Mouse (Mus musculus) limb, embryonic 12.5 days (tissue): Measurements from ENCODE around the gene Ppl. TPM values are rescaled to one million over a fixed set of nuclear protein-coding genes. Genes with fewer than 3 reads are reported as not detected.

ENCODE experiments used
- ATAC-seq: fragments of 200-750 bp; cut with Nextera tagmentation; 2 replicates; pipeline ENCODE4 v1.8.0; 2017; ENCODE audit warnings: low read depth, moderate TSS enrichment; ENCODE audit not compliant: insufficient number of reproducible peaks, insufficient read depth, low FRiP score, low TSS enrichment
- H3K27ac ChIP-seq: fragments of 300-500 bp; sonication (generic); 2 replicates; pipeline ENCODE4 v1.5.1; 2016; ENCODE audit warnings: mild to moderate bottlenecking, moderate library complexity
- H3K27me3 ChIP-seq: fragments of 300-500 bp; sonication (generic); 2 replicates; pipeline ENCODE4 v1.6.1; 2016; ENCODE audit warnings: mild to moderate bottlenecking, moderate library complexity
- H3K36me3 ChIP-seq: fragments of 300-500 bp; sonication (generic); 2 replicates; pipeline ENCODE4 v1.6.1; 2016; ENCODE audit warnings: mild to moderate bottlenecking, moderate library complexity
- H3K4me1 ChIP-seq: fragments of 300-500 bp; sonication (generic); replicated peaks from 2 replicates; pipeline ENCODE4 v1.6.1; 2016
- H3K4me2 ChIP-seq: fragments of 300-500 bp; sonication (generic); 2 replicates; pipeline ENCODE4 v1.6.1; 2016; ENCODE audit warnings: mild to moderate bottlenecking, moderate library complexity
- H3K4me3 ChIP-seq: fragments of 300-500 bp; sonication (generic); replicated peaks from 2 replicates; pipeline ENCODE4 v1.5.1; 2016; ENCODE audit warnings: mild to moderate bottlenecking
- H3K9ac ChIP-seq: fragments of 300-500 bp; sonication (generic); replicated peaks from 2 replicates; pipeline ENCODE4 v1.6.1; 2016; ENCODE audit warnings: mild to moderate bottlenecking, moderate library complexity
- H3K9me3 ChIP-seq: fragments of 300-500 bp; sonication (generic); 2 replicates; pipeline ENCODE4 v1.6.1; 2016; ENCODE audit warnings: mild to moderate bottlenecking, moderate library complexity
- WGBS: fragments of 180-500 bp; shearing (Covaris S2); methylation state at CpG from one replicate; pipeline ENCODE4 v1.1.7; 2016; 5-methylcytosine and 5-hydroxymethylcytosine counted together
- polyA plus RNA-seq: library from polyadenylated mRNA; unstranded; fragments of >200 nt; fragmentation: Nextera tagmentation; extraction: Ambion mirVana; gene quantifications from 2 replicates; pipeline ENCODE4 v1.2.1, GENCODE M21; 2016

The Ppl gene
- polyA plus RNA-seq, 1 experiment from 2014 or later, result 3.3 TPM

GRCm38 (mm10) chr16:5147037-5147385 is 14.8 kb upstream of the Ppl start, which contains the start of gene Sec14l5:
Gene Sec14l5 (plus strand): TSS chr16:5147109.
- H3K9me3 ChIP-seq, result no peaks in the 10 kb centered on the region
- peak within 1 kb of the TSS; percentile 35 for H3K4me3 ChIP-seq
- 0 out of 2 replicates have a peak, but pooled peaks have one; percentile 0 for ATAC-seq
- no peaks in the 10 kb centered on the region for H3K36me3 ChIP-seq
- H3K4me2 ChIP-seq, result peak within 1 kb of the TSS; percentile 64
- peaks cover 10% of the 10 kb centered on the region; the same call in 1 of the 2 replicates for H3K4me1 ChIP-seq
- peaks cover 33% of the 10 kb centered on the region for H3K27me3 ChIP-seq
- H3K27ac ChIP-seq, result no peak within 1 kb of the TSS
- 0 out of 2 replicates have a peak within 1 kb of the TSS, but pooled peaks have one; percentile 12 for H3K9ac ChIP-seq
- 26% methylated on average over 13 of the region's 13 CpGs for WGBS

- peaks cover 33% of the 10 kb centered on the region for H3K27me3 ChIP-seq
- H3K4me3 ChIP-seq, result peak overlapping the region; percentile 35
- H3K27ac ChIP-seq, result no peak overlapping the region
- peak overlapping the region; percentile 64 for H3K4me2 ChIP-seq
- 0 out of 2 replicates have a peak overlapping the region, but pooled peaks have one; percentile 12 for H3K9ac ChIP-seq
- H3K36me3 ChIP-seq, result no peaks in the 10 kb centered on the region
- no peaks in the 10 kb centered on the region for H3K9me3 ChIP-seq
- peak; percentile 94 for ATAC-seq
- 1% methylated on average over 26 of the region's 26 CpGs for WGBS
- H3K4me1 ChIP-seq, result peaks cover 10% of the 10 kb centered on the region; the same call in 1 of the 2 replicates
Observed at GRCm38 (mm10) chr16:5146367-5147036, 14.3 kb upstream of the Ppl start.

- Histone ChIP-seq H3K9me3 (no peaks in the 10 kb centered on the region), H3K27me3 (peaks cover 33% of the 10 kb centered on the region), H3K4me2 (peak overlapping the region; percentile 64), H3K36me3 (no peaks in the 10 kb centered on the region), H3K27ac (no peak overlapping the region), H3K4me3 (no peak overlapping the region), H3K4me1 (peaks cover 10% of the 10 kb centered on the region; the same call in 1 of the 2 replicates), H3K9ac (no peak overlapping the region)
- WGBS, result 0% methylated on average over 7 of the region's 7 CpGs
- ATAC-seq, result no peak
Observed at GRCm38 (mm10) chr16:5145570-5145969, 13.3 kb upstream of the Ppl start.

- Histone ChIP-seq H3K36me3 (no peaks in the 10 kb centered on the region), H3K27ac (no peak overlapping the region), H3K9ac (no peak overlapping the region), H3K27me3 (peaks cover 12% of the 10 kb centered on the region), H3K4me2 (no peak overlapping the region), H3K9me3 (no peaks in the 10 kb centered on the region), H3K4me3 (no peak overlapping the region), H3K4me1 (no peaks in the 10 kb centered on the region; the same call in 1 of the 2 replicates)
- 25% methylated on average over 4 of the region's 4 CpGs for WGBS
- ATAC-seq, result no peak; the same call in 1 of the 2 replicates
Observed at GRCm38 (mm10) chr16:5139741-5140140, 7.5 kb upstream of the Ppl start.

- Histone ChIP-seq H3K36me3 (no peaks in the 10 kb centered on the region), H3K4me3 (no peak overlapping the region), H3K27ac (no peak overlapping the region), H3K4me1 (peaks cover 4% of the 10 kb centered on the region; the same call in 1 of the 2 replicates), H3K9ac (no peak overlapping the region), H3K27me3 (peaks cover 39% of the 10 kb centered on the region), H3K9me3 (no peaks in the 10 kb centered on the region), H3K4me2 (no peak overlapping the region)
- WGBS, result 59% methylated on average over 12 of the region's 12 CpGs
- no peak for ATAC-seq
Observed at GRCm38 (mm10) chr16:5137006-5137540, 4.9 kb upstream of the Ppl start.

GRCm38 (mm10) chr16:5136505-5136904 is 4.3 kb upstream of the Ppl start:
- Histone ChIP-seq H3K27ac (no peak overlapping the region), H3K4me1 (peaks cover 9% of the 10 kb centered on the region; the same call in 1 of the 2 replicates), H3K4me3 (no peak overlapping the region), H3K9me3 (no peaks in the 10 kb centered on the region), H3K9ac (no peak overlapping the region), H3K27me3 (peaks cover 45% of the 10 kb centered on the region), H3K4me2 (no peak overlapping the region), H3K36me3 (no peaks in the 10 kb centered on the region)
- no peak for ATAC-seq
- 5% methylated on average over 4 of the region's 4 CpGs for WGBS

GRCm38 (mm10) chr16:5135551-5136261 is 3.5 kb upstream of the Ppl start:
- H3K27ac ChIP-seq, result no peak overlapping the region
- no peaks in the 10 kb centered on the region for H3K36me3 ChIP-seq
- no peaks in the 10 kb centered on the region for H3K9me3 ChIP-seq
- peaks cover 10% of the 10 kb centered on the region; the same call in 1 of the 2 replicates for H3K4me1 ChIP-seq
- H3K4me3 ChIP-seq, result no peak overlapping the region
- peaks cover 53% of the 10 kb centered on the region for H3K27me3 ChIP-seq
- no peak for ATAC-seq
- H3K9ac ChIP-seq, result no peak overlapping the region
- no peak overlapping the region for H3K4me2 ChIP-seq
- 76% methylated on average over 8 of the region's 8 CpGs for WGBS

- H3K9me3 ChIP-seq, result no peaks in the 10 kb centered on the region
- peaks cover 10% of the 10 kb centered on the region; the same call in 1 of the 2 replicates for H3K4me1 ChIP-seq
- no peak overlapping the region for H3K4me2 ChIP-seq
- no peak overlapping the region for H3K27ac ChIP-seq
- no peak overlapping the region for H3K9ac ChIP-seq
- no peak for ATAC-seq
- no peaks in the 10 kb centered on the region for H3K36me3 ChIP-seq
- H3K27me3 ChIP-seq, result peaks cover 62% of the 10 kb centered on the region
- WGBS, result 80% methylated on average over 14 of the region's 14 CpGs
- H3K4me3 ChIP-seq, result no peak overlapping the region
Observed at GRCm38 (mm10) chr16:5134623-5135330, 2.6 kb upstream of the Ppl start.

- Histone ChIP-seq H3K27me3 (peaks cover 90% of the 10 kb centered on the region), H3K27ac (no peak overlapping the region), H3K9me3 (no peaks in the 10 kb centered on the region), H3K4me3 (peak overlapping the region; percentile 43), H3K4me2 (peak overlapping the region; percentile 73), H3K4me1 (0 out of 2 replicates have a peak, but pooled peaks cover 10% of the 10 kb centered on the region), H3K9ac (no peak overlapping the region), H3K36me3 (no peaks in the 10 kb centered on the region)
- no peak for ATAC-seq
- WGBS, result 5% methylated on average over 25 of the region's 25 CpGs
Observed at GRCm38 (mm10) chr16:5131251-5131922, 834 bp downstream of the Ppl start.

GRCm38 (mm10) chr16:5130766-5131165 is 1.5 kb downstream of the Ppl start:
- 26% methylated on average over 4 of the region's 4 CpGs for WGBS
- H3K4me1 ChIP-seq, result 0 out of 2 replicates have a peak, but pooled peaks cover 10% of the 10 kb centered on the region
- H3K4me3 ChIP-seq, result no peak overlapping the region
- no peak overlapping the region for H3K9ac ChIP-seq
- no peaks in the 10 kb centered on the region for H3K9me3 ChIP-seq
- no peaks in the 10 kb centered on the region for H3K36me3 ChIP-seq
- no peak for ATAC-seq
- H3K4me2 ChIP-seq, result no peak overlapping the region
- H3K27me3 ChIP-seq, result peaks cover 88% of the 10 kb centered on the region
- H3K27ac ChIP-seq, result no peak overlapping the region
